Mouse (Mus musculus) embryonic fibroblast, embryonic 13.5 days (primary cell): ENCODE measurements around the gene Mthfsl.
"Not testable (repeated sequence)": the region's sequence is repeated elsewhere in the genome, so short reads cannot be mapped to it uniquely, and the experiment has no call there.

Experiments
- CTCF ChIP-seq: IDR thresholded peaks from 2 replicates; pipeline ENCODE4 v1.5.1; 2011; ENCODE audit warnings: mild to moderate bottlenecking, control low read depth, low read length, moderate library complexity, borderline replicate concordance; ENCODE audit not compliant: insufficient read depth
- POLR2A ChIP-seq: IDR thresholded peaks from 2 replicates; pipeline ENCODE4 v1.6.1; 2011; ENCODE audit warnings: low read depth, mild to moderate bottlenecking, control low read depth, low read length, moderate library complexity

GRCm38 (mm10) chr9:88712164-88712749 is 7.8 kb downstream of the Mthfsl start:
- TF ChIP-seq CTCF, POLR2A: not testable (repeated sequence)
